Mouse (Mus musculus) T-cell, adult 2 months (primary cell): ENCODE data around the gene Atp2b2.

ENCODE experiments used
- DNase-seq: peaks from one replicate; pipeline ENCODE4 v3.0.0; 2022; ENCODE audit warnings: low spot score

The Atp2b2 gene

DNA sequence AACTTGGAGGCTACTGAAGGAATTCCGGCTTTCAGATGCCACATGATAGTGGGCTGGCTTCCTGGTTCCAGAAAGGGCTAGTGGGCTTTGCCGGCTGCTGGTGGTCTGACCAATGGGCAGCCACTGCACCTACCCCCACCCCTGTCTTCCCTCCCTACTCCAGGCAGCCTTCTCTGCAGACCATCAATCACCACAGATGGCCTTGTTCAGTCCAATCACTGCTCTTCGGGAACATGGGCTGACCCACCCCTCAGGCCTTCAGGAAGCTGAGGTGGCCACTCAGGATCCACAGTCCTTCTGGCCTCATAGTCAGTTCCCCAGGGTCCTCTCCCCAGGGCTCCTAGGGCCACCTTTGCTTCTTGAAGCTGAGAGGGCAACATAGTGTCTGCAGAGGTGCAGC is 153.2 kb downstream of the Atp2b2 start:
- DNase-seq = no peak

DNA sequence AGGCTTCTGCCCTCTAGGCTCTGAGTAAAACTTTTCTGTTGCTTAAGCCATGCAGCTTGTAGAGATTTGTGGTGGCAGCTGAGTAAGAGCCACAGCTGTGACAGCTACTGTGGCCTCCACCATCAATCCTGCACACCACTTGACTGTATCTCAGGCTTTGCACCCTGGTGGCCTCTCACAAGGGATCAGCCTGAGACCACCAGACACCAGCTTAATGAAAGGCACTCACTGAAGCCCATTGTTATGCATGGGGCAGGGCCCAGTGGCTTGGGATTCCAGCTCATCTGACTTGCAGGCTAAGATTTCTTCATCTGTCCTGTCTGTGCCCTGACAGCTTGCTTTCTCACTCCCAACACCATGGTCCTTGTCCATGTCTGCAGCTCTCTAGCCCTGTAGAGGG is 155.5 kb downstream of the Atp2b2 start:
- no peak for DNase-seq

DNA sequence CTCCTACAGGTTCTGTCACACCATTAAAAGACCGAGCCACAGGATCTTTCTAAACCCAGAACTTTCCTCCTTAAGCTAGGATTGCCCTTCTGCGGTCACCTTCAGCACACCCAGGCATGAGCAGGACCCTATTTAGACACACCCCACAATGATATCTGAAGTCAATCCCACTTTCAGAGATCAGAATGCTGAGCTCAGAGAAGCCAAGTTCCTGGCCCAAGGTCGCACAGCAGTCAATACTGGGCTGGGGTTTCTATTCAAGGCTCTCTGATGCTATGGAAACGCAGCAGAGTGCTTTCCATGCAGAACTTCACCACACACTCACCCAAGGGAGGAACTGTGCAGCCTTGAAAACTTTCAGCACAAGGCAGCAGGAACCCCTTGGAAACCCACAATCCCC is 157.6 kb downstream of the Atp2b2 start:
- DNase-seq = no peak

DNA sequence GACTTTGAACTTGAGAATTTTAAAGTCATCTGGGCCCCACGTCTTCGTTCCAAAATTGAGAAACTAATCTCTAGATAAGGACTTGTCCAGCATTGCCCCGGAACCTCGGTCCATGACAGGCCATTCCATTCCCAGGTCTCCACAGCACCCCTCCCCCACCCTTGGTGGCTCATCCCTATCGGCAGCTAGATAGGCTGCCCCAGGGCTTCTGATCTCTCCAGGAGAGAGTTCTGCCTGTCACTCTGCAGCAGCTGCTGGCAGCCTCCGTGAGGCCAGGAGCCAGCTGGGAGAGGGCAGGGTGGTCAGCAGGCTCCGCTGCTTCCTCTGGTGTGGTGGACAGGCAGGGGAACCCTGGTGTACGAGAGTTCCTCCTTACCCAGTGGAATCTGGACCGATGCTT is 159.2 kb downstream of the Atp2b2 start:
- no peak for DNase-seq

DNA sequence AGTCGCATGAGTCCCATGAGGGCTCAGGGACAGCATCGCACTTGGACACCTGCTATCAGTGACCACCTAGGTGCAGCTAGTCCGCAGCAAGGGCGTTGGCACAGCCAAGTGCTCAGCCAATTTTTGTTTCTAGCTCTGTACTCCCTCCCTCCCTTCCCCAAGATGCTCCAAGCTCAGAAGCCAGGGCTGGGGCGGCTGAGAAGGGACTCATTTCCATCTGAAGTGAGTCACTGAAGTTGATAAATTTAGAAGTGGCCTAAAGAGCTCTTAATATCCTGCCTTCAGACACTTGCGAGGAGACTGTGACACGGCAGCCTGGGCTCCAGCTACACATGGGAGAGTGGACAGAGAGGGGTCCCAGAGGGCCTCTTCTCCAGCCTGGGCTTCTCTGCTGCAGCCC is 160.0 kb downstream of the Atp2b2 start:
- DNase-seq = no peak

DNA sequence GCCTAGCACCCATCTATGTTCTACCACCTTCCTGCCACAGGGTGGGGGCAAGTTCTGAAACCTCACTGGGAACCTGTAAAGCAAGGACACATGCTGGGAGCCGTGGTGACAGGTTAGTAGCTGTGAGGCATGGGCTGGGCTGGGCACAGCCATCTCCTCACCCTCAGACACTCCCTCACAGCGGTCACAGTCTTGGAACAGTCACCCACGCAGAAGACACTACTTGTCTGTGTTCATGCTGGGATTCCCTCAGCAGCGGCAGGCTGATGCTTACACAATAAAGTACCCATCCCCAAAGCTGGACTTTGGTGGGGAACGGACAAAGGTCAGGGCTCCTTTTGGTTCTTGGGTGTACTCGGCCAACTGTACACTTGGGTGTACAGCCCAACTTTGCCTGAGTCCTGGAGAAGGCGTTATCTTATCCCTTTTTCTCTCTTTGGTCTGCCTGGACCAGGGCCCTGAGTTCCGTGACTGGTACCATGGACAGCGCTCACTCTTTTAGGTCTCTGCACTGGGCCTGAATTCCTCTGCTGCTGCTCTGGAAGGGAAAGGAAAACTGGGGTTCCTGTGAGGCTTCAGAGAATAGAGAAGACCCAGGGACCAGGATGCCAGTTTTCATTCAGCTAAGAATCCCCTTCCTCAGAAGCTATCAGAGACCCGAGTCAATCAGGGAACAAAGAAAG is 160.7 kb downstream of the Atp2b2 start:
- no peak for DNase-seq

DNA sequence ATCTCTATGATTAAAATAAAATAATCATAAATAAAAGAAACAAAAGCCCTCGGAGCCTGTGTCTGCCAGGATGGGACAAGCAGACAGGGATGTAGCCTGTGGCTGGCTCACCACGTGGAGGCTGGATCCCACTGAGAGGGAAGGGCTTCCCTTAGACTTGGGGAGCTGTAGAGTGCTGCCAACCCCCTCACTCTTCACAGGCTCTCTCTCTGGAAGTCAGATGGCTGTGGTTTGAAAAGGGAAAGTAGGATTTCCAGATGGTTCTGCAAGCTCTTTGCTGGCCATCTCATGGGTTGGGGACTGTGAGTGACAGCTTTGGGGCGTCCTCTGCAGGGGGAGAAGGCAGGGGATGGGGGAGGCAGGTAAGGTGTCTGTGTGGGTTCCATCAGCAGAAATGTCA is 163.0 kb downstream of the Atp2b2 start:
- DNase-seq = no peak

DNA sequence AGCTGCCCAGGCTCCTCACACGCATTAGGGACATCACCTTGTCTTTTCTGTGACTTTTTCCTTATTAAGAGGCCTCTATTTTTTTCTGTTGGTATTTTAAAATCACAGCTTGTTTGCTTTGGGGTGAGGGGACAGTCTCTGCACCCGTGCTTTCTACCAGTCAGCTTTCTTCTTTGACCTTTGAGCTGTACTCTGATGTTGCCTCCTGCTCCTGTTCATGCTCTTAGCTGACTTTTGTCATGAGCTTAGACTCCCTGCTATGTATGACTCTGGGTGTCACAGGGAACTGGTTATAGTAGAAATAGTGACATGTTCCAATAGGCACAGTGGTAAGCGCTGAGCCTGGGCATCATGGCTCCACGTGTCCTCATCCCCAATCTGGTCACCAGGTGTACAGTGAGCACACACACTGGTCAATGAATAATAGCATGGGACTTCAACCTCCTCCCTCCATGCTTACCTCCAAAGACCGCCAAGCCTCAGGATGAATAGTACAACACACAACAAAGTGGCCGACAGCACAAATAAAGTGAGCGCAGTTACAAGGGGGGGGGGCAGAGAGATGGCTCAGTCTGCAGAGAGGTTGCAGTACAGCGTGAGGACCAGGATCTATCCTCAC is 163.8 kb downstream of the Atp2b2 start:
- no peak for DNase-seq

DNA sequence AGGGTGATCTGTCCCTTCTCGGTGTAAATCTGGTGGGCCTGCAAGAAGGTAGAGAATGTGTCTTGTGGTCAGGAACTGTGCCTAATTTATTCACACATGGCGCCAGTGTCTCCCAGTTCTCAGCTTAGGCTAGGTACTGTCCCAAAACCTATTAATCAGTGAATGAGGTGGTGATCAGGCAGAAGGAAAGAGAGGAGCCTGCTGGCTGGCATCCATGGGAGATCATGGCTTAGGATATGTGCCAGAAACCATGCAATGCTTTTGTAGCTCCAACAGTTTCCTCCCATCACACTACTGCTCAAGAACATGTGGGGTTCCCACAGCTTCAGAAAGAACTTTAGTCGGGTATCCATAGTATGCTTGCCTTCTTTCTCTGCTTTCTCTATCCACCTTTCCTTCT is 165.8 kb downstream of the Atp2b2 start:
- no peak for DNase-seq

DNA sequence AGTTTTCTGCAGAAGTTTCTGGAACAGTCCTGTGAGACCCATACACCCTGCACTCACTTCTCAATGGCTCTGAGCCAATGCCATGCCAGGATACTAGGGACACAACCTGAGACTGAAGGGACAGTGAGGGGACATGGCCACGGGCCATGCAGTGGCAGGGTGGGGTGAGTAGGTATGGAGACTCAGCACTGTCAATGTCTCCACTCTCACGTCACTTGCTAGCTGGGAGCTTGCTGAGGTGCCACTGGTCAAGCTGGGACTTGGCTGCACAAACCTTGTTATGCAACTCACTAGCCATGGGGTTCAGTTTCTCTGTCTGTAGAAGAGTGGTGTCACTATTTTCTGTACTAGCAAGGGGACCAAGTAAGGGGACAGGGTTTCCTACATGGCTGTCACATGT is 167.2 kb downstream of the Atp2b2 start:
- DNase-seq = no peak

DNA sequence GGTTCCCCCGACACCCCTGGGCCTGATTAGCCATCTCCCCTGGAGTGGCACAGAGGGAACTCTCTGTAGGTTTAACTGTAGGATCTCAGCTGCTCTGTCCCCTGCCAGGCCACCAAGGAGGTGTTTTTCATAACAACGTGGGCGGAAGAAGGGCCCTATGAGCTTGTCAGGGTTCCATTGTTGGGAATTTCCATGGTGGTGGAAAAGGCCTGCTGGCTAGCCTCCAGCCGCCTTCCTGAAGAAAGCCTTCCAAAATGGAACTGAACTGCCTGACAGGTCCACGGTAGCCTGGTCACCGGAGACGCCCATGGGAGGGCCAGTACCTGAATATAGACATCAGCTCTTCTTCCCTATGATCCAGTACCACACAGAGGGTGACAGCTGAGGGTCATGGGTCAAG is 169.8 kb downstream of the Atp2b2 start:
- DNase-seq = no peak

DNA sequence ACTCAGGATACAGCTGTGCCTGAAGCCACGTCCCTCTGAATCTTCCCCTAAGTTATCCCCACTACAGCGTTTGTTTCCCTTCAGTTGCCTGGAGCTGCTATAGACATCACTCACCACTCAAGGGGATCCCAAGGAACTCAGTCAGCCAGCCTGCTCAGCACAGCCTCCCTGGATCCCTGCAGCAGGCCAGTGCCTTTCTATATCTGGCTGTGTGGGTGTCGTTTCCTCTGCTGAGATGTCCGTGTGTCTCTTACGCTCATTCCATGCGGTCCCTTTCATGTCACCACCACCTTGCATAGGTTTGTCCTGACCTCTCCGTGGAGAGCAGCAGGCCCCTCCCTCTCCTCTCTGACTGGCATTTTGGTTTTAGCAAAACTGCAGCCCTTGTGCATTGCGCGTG is 171.6 kb downstream of the Atp2b2 start:
- no peak for DNase-seq

DNA sequence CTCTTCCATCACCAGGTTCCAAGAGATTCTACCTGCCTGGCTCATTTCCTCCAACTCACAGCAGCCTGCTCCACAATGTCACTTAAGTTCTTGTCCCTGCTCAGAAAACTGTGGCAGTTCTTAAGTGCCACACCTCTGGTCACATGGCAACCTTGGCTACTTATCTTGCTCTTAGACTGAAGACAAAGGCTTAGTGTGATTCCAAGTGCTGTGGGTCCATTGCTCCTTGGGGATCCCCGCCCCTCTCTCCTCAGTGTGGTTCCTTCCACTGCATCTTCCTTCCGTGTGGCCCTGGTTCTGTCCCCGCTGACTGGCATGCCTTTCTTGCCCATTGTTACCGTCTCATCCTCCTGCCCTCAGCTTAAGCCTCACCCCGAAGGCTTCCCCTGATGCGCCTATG is 173.9 kb downstream of the Atp2b2 start:
- no peak for DNase-seq

DNA sequence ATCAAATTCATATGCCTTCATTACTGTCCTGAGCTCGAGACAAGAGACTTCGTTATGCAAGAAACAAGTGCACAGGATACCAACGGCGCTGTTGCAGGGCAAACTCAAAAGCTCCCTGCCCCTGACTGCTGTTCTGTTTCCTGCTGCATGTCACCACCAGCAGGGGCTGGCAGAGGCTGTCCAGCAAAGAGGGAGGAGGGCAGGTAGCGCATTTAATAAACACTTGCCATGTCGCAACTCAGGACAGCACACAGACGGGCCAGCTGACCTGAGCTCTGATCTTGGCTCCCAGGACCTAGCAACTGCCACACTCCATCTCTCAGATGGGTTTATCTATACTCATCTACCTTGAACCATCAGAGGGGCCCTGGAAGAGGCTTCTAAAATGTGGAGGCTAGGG is 176.7 kb downstream of the Atp2b2 start:
- DNase-seq = no peak

DNA sequence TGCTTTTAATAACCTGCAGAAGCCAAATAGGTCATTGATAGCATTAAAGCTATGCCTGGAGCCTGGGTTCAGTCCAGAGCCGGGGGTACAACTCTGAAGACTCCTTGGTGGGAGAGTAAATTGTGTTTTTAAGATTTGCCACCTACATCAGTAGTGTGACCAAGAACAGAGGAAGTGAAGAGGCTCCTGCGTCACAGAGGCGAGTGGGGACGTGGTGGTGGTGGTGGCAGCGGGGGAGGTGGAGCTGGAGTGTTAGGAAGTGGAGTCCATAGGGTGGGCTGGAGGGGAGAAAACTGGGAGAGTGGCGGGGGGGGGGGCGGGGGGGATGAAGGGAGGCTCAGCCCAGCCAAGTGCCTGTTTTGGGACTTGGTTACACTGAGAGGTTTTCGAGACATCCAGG is 177.6 kb downstream of the Atp2b2 start:
- no peak for DNase-seq

DNA sequence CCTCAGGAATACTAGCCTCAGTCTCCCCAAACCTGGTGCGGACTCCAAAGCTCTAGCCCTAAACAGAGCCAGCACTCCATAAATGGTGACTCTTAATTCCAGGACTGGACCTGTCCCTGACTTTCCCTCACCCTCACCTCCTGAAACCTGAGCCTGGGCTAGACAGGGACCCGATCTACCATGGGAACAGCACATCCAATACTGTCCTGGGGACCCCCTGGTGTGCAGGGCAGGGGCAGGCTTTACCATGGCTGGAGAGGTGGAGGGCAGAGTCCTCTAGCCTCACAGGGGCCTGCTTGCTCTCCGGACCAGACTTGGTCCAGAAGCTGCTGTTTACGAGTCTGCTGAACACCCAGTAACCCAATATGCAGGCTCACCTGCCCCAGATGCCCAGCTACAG is 179.5 kb downstream of the Atp2b2 start:
- DNase-seq = no peak

DNA sequence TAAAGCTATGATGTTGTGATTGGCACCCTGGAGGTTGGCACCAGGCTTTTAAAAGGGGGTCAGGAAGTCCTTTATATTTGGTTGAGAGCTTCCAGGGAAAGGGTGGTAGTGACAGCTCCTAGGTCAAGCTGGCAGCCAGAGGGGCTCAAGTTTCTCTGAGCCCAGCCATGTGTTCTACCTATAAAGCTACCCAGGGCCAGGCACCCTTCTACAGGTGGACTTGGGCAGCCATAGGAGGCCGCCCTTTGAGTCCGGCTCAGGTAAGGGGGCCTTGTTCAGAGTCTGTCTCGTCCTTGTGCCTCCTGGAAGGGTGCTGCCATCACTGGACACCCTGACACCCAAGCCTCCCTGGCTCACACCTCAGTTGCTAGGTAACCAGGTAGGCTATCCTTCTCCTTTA is 180.5 kb downstream of the Atp2b2 start:
- no peak for DNase-seq

DNA sequence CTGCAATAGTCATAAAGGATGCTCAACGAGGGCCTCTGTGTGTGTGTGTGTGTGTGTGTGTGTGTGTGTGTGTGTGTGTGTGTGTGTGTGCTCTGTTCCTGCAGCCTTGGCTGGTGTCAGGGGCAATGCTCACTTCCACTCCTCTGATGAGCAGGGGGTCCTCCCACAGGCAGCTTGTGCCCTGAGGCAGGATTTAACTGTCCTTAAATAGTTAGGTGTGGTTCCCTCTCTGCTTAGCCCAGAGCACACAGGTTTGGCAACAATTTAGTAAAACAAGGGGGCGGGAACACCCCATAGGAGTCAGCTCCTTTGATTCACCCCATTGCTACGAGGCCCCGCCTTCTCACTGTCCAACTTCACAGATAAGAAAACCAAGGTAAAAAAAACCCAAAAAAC is 181.0 kb downstream of the Atp2b2 start:
- DNase-seq = no peak

DNA sequence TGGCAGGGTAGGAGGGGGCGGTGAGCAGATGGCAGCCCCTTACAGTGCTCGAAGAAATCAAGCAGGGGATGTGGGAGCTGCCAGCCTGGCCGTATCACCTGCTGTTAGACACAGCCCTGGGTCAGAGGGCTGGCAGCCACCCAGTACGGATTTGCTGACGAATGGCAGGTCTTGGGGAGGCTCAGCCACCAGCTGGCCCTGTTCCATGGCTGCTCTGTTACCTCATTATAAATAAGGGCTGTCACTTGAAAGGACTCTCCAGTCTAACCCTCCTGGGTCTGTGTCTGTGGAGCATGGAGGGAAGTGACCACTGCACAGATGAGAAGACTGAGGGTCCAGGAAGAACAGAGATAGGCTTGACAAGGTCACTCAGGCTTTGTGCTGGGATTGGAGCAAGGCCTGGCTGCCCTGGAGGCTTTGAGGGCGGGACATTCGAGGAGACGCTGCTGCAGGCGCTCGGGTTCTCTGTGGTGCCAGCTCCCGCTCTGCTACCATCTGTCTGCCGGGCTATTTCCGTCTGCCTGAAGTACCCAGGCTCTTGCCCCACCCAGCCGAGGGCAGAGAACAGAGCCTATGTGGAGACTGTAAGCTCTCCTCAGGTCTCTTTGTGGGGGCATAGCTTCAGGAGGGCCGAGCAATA is 181.6 kb downstream of the Atp2b2 start:
- no peak for DNase-seq

DNA sequence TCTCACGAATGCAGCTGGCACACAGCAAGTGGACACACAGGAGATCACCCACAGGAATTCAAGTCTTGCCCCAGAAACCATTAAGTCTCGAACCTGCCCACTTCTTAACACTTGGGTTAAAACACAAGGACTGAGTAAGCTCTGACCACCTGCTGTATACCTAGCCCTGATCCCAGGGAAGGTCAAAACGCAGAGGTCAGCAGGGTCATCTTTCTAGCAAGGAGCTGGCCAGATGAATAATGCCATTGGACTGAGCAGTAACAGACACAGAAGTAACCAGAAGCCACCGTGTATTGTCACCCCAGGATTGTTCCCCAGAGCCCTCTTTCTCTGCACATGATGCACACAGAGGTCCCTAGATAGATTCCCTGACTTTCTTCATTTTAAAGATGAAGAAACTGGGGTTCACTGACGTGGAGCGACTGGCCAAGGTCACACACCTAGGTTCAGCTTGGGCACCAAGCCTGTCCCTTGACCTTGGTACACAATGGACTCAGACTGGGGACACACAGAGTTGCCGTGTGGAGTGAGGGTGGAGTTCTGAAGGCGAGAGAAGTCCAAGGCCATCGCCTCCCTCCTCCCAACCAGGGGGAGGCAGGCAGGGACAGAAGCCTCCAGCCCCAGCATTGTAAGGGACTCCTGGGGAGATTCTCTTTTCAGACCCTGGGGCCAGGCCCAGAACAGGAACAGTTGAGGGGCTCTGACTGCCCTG is 182.2 kb downstream of the Atp2b2 start:
- no peak for DNase-seq

DNA sequence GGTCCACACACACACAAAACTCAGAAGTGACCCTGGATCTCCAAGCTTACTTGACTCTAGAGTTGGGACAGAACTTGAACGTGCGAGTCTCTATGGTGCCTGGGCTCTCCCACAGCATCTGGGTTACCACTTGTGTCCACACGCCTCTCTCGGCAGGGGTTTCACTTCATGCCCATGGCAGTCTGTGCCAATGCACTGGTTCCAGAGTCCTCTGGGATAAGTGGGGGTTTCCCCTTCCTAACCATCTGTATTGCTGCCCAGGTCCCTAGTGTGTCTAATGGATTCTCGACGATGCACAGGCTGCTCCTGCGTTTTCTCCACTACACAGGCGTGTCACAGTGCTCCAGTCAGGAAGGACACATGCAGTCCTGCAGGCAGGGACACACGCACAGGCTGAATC is 184.1 kb downstream of the Atp2b2 start:
- no peak for DNase-seq

DNA sequence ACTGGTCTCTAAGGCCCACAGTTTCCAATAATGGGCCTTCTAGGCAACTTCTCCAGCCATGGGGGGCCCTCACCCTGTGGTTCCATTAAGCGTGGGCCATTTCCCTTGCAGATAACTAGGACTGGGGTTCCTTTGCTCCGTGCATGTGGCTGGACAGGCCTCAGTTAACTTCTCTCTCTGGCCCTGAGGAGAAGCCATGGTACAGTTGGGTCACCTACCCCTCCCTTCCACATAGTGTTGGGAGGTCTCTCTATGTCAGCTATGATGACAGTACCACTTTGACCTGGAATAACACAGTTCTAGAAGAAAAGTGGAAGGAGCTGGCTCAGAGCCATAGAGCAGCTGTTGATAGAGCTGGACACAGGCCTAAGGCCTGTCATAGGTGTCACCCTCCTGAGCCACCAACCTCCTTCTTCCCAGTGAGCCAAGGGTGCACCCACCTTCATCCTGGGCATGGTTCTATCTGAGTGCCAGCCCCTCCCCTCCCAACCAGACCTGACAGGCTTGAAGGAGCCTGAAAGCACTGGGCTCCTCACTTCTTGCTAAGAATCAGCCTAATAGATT is 185.0 kb downstream of the Atp2b2 start:
- no peak for DNase-seq

DNA sequence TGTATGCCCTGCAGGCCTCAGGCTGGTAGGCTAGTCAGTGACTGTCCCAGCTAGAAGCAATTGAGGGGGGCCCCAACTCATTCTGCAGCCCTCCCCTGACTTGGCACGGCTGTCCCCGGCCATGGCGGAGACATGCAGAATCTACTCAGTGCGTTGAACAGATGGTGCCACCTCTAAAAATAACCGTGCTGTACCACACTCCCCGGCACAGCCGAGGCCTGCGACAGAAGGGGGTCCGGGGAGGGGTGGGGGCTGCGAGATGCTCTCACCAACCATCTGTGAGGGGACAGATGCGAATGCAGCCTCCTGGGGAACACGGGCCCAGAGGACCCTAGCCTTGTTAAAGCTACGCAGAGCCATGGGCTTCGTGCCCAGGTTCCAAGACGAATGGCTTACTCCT is 185.6 kb downstream of the Atp2b2 start:
- DNase-seq = no peak
